Mouse (Mus musculus) effector memory CD4-positive, alpha-beta T cell, adult 5 months (primary cell): ENCODE measurements around the gene Vmn1r228. TPM values are rescaled to one million over a fixed set of nuclear protein-coding genes. Genes with fewer than 3 reads are reported as not detected.

ENCODE experiments used
- polyA plus RNA-seq: library from polyadenylated mRNA; unstranded; fragments of 100-300 nt; shearing (Covaris generic); gene quantifications from one replicate; pipeline ENCODE4 v1.2.1, GENCODE M21; 2017

Gene Vmn1r228
- not detected for polyA plus RNA-seq

GRCm38 (mm10) chr17:20786057-20786456, at the start of gene Vmn1r228:
Gene Vmn1r228 (minus strand): TSS chr17:20786157.

GRCm38 (mm10) chr17:20811255-20811654, 25.3 kb upstream of the Vmn1r228 start, which contains the start of gene Vmn1r229:
Gene Vmn1r229 (plus strand): TSS chr17:20811555.

GRCm38 (mm10) chr17:20729543-20729942, 56.4 kb downstream of the Vmn1r228 start, which contains the start of gene Vmn1r227:
Gene Vmn1r227 (plus strand): TSS chr17:20729843.

Other genes with a start within 250 kb of the Vmn1r228 start
- gene Vmn2r109, start 221.4 kb downstream of the Vmn1r228 start, polyA plus RNA-seq = not detected
- gene Vmn2r110, start 189.7 kb downstream of the Vmn1r228 start, polyA plus RNA-seq = 0.05 TPM
- gene Fpr-rs3, start 161.3 kb downstream of the Vmn1r228 start, polyA plus RNA-seq = 0.36 TPM
- not detected for gene Vmn1r226, start 103.3 kb downstream of the Vmn1r228 start, polyA plus RNA-seq
- gene Vmn1r227, start 56.3 kb downstream of the Vmn1r228 start, polyA plus RNA-seq = not detected
- 0.04 TPM for gene Vmn1r229, start 25.4 kb upstream of the Vmn1r228 start, polyA plus RNA-seq
- not detected for gene Vmn1r230, start 54.3 kb upstream of the Vmn1r228 start, polyA plus RNA-seq
- gene Vmn1r231, start 118.9 kb upstream of the Vmn1r228 start, polyA plus RNA-seq = not detected
- gene Vmn1r232, start 133.6 kb upstream of the Vmn1r228 start, polyA plus RNA-seq = not detected
- gene Ppp2r1a, start 159.2 kb upstream of the Vmn1r228 start, polyA plus RNA-seq = 288 TPM
- 0.16 TPM for gene Vmn1r233, start 210.3 kb upstream of the Vmn1r228 start, polyA plus RNA-seq
- gene Zfp160, start 222.7 kb upstream of the Vmn1r228 start, polyA plus RNA-seq = 7.5 TPM